Comparison of ENCODE assay signal across 18 mouse cellular contexts in the genomic region with DNA sequence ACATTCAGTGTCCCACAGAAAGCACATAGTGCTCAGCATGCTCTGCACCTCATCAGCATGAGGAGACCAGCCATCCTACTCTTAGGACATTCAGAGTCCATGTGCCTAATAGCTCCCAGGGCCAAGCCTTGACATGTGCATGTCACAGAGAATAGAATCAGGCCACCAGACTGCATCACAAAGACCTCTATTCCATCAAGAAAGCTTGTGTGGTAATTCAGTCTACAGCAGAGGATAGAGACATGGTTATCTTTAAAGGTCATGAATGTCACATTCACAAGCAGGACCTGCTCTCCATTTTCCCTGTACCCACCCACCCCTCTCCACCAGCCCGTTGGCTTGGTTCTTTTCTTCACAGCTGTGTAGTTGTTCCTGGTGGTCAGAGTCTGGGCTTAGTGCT. TPM values are rescaled to one million over a fixed set of nuclear protein-coding genes. Genes with fewer than 3 reads are reported as not detected.
"Had no signal": no experiment of that assay in that cellular context is flagged by ENCODE, and none has a peak within 500 bp of the region (broad histone marks: within the 10 kb centered on the region; RNA-seq: fewer than 3 reads in every experiment).

A gene (minus strand): TSS at position 101 of the 400 bp plus-strand sequence.

RNA-seq across cellular contexts. Expression of the gene that starts here (rescaled TPM):
- total RNA-seq: liver, adult 2 months; megakaryocyte progenitor cell, adult 5-6 weeks; megakaryocyte, adult 5-6 weeks; midbrain, postnatal 0 days; monocyte, adult 5-6 weeks had no signal
- polyA plus RNA-seq: limb, embryonic 10.5 days; limb, embryonic 12.5 days; limb, embryonic 13.5 days; limb, embryonic 15.5 days; liver, adult 2 months; lung, adult 2 months; lung, embryonic 15.5 days; lung, postnatal 0 days; macrophage; midbrain, embryonic 10.5 days; midbrain, embryonic 13.5 days; midbrain, embryonic 14.5 days; midbrain, embryonic 15.5 days; midbrain, postnatal 0 days; myocyte had no signal
